Mouse (Mus musculus) MEL (cell line): ENCODE data around the gene Nub1. TPM values are rescaled to one million over a fixed set of nuclear protein-coding genes. Genes with fewer than 3 reads are reported as not detected.

Experiments
- DNase-seq: peaks from one replicate; pipeline ENCODE4 v3.0.0; 2011; ENCODE audit warnings: low read depth, low spot score
- H3K27ac ChIP-seq: 2 replicates; pipeline ENCODE4 v1.5.1; 2012; ENCODE audit warnings: low read depth, mild to moderate bottlenecking, control low read depth, low read length, moderate library complexity; ENCODE audit not compliant: control insufficient read depth
- H3K27me3 ChIP-seq, 2 experiments: fragments of 150-350 bp in 1 of 2; sonication (generic) in 1 of 2; 2 replicates each; pipeline ENCODE4 v1.6.1; 2012; ENCODE audit warnings: low read length in 2 of 2, mild to moderate bottlenecking in 2 of 2, improper control_type of control experiment in 1 of 2, moderate library complexity in 1 of 2; ENCODE audit not compliant: insufficient read depth in 2 of 2, control insufficient read depth in 1 of 2
- H3K36me3 ChIP-seq, 2 experiments: 2 replicates each; pipeline ENCODE4 v1.6.1; 2012 to 2014; ENCODE audit warnings: low read length in 2 of 2, improper control_type of control experiment in 1 of 2, inconsistent platforms in 1 of 2, mild to moderate bottlenecking in 1 of 2; ENCODE audit not compliant: insufficient read depth in 2 of 2, control insufficient read depth in 1 of 2
- H3K4me1 ChIP-seq, 2 experiments: fragments of 150-350 bp in 1 of 2; sonication (generic) in 1 of 2; 2 replicates each; pipeline ENCODE4 v1.6.1; 2012; ENCODE audit warnings: low read length in 2 of 2, improper control_type of control experiment in 1 of 2, mild to moderate bottlenecking in 1 of 2; ENCODE audit not compliant: insufficient read depth in 2 of 2, control insufficient read depth in 1 of 2
- H3K4me3 ChIP-seq, 2 experiments: fragments of 150-350 bp in 1 of 2; sonication (generic) in 1 of 2; 2 replicates each; pipeline ENCODE4 v1.5.1; 2012; ENCODE audit warnings: low read depth in 2 of 2, low read length in 2 of 2, mild to moderate bottlenecking in 2 of 2, moderate library complexity in 2 of 2, control low read depth in 1 of 2, improper control_type of control experiment in 1 of 2; ENCODE audit not compliant: control insufficient read depth in 1 of 2, insufficient read depth in 1 of 2
- H3K79me2 ChIP-seq: 2 replicates; pipeline ENCODE4 v1.6.1; 2012; ENCODE audit warnings: mild to moderate bottlenecking, low read length, moderate library complexity; ENCODE audit not compliant: control insufficient read depth, poor library complexity, insufficient read depth
- H3K9ac ChIP-seq: 2 replicates; pipeline ENCODE4 v1.6.1; 2012; ENCODE audit warnings: low read depth, mild to moderate bottlenecking, control low read depth, low read length, moderate library complexity; ENCODE audit not compliant: control insufficient read depth, poor library complexity, severe bottlenecking
- H3K9me3 ChIP-seq: fragments of 150-350 bp; sonication (generic); replicated peaks from 2 replicates; pipeline ENCODE4 v1.6.1; 2012; ENCODE audit warnings: mild to moderate bottlenecking, low read length, improper control_type of control experiment, moderate library complexity; ENCODE audit not compliant: insufficient read depth
- EP300 ChIP-seq, 2 experiments: IDR thresholded peaks; 2 replicates each; pipeline ENCODE4 v1.6.1; 2011; ENCODE audit warnings: improper control_type of control experiment in 2 of 2, low read length in 2 of 2, low read depth in 1 of 2, mild to moderate bottlenecking in 1 of 2
- GABPA ChIP-seq: IDR thresholded peaks from 2 replicates; pipeline ENCODE4 v1.6.1; 2012; ENCODE audit warnings: low read depth, mild to moderate bottlenecking, inconsistent platforms, low read length, improper control_type of control experiment, moderate library complexity
- GATA1 ChIP-seq: IDR thresholded peaks from 2 replicates; pipeline ENCODE4 v1.6.1; 2011; ENCODE audit warnings: low read depth, low read length, improper control_type of control experiment
- JUND ChIP-seq: IDR thresholded peaks from 2 replicates; pipeline ENCODE4 v1.6.1; 2011; ENCODE audit warnings: low read depth, mild to moderate bottlenecking, improper control_type of control experiment, low read length
- KAT2A ChIP-seq: conservative IDR thresholded peaks from 2 replicates; pipeline ENCODE4 v1.6.1; 2012; ENCODE audit warnings: low read depth, low read length, improper control_type of control experiment, inconsistent platforms
- MAFK ChIP-seq: IDR thresholded peaks from 2 replicates; pipeline ENCODE4 v1.6.1; 2011; ENCODE audit warnings: low read depth, mild to moderate bottlenecking, low read length, improper control_type of control experiment, borderline replicate concordance
- MAX ChIP-seq: IDR thresholded peaks from 2 replicates; pipeline ENCODE4 v1.6.1; 2011; ENCODE audit warnings: low read length, improper control_type of control experiment
- MEF2A ChIP-seq: IDR thresholded peaks from 2 replicates; pipeline ENCODE4 v1.6.1; 2014; ENCODE audit warnings: low read depth, mild to moderate bottlenecking, inconsistent platforms, low read length, improper control_type of control experiment; ENCODE audit not compliant: poor library complexity, insufficient replicate concordance, severe bottlenecking; ENCODE audit errors: extremely low read depth
- MXI1 ChIP-seq: IDR thresholded peaks from 2 replicates; pipeline ENCODE4 v1.6.1; 2011; ENCODE audit warnings: mild to moderate bottlenecking, low read depth, low read length, improper control_type of control experiment
- MYB ChIP-seq: IDR thresholded peaks from 2 replicates; pipeline ENCODE4 v1.6.1; 2011; ENCODE audit warnings: mild to moderate bottlenecking, low read depth, low read length, improper control_type of control experiment
- MYC ChIP-seq: IDR thresholded peaks from 2 replicates; pipeline ENCODE4 v1.6.1; 2011; ENCODE audit warnings: low read depth, mild to moderate bottlenecking, low read length, improper control_type of control experiment, moderate library complexity
- NRF1 ChIP-seq: IDR thresholded peaks from 2 replicates; pipeline ENCODE4 v1.6.1; 2014; ENCODE audit warnings: low read depth, mild to moderate bottlenecking, inconsistent platforms, low read length, improper control_type of control experiment, moderate library complexity; ENCODE audit not compliant: poor library complexity, insufficient read depth, severe bottlenecking
- POLR2A ChIP-seq, 2 experiments: IDR thresholded peaks; 2 replicates each; pipeline ENCODE4 v1.6.1; 2011 to 2012; ENCODE audit warnings: low read length in 2 of 2, mild to moderate bottlenecking in 2 of 2, control low read depth in 1 of 2, improper control_type of control experiment in 1 of 2, low read depth in 1 of 2, moderate library complexity in 1 of 2; ENCODE audit not compliant: control insufficient read depth in 1 of 2, insufficient read depth in 1 of 2, poor library complexity in 1 of 2
- POLR2AphosphoS2 ChIP-seq: IDR thresholded peaks from 2 replicates; pipeline ENCODE4 v1.6.1; 2011; ENCODE audit warnings: low read length, improper control_type of control experiment
- POLR2AphosphoS5 ChIP-seq: IDR thresholded peaks from 2 replicates; pipeline ENCODE4 v1.6.1; 2012; ENCODE audit warnings: low read depth, borderline replicate concordance, mild to moderate bottlenecking, inconsistent platforms, low read length, moderate library complexity, mixed read lengths
- RAD21 ChIP-seq: IDR thresholded peaks from 2 replicates; pipeline ENCODE4 v1.6.1; 2011; ENCODE audit warnings: mild to moderate bottlenecking, low read depth, low read length, improper control_type of control experiment
- SIN3A ChIP-seq: IDR thresholded peaks from 2 replicates; pipeline ENCODE4 v1.6.1; 2012; ENCODE audit warnings: low read length, improper control_type of control experiment, inconsistent platforms
- TAL1 ChIP-seq: IDR thresholded peaks from 2 replicates; pipeline ENCODE4 v1.6.1; 2012; ENCODE audit warnings: mild to moderate bottlenecking, inconsistent platforms, low read length, moderate library complexity, mixed read lengths
- TCF12 ChIP-seq: IDR thresholded peaks from 2 replicates; pipeline ENCODE4 v1.6.1; 2014; ENCODE audit warnings: low read depth, mild to moderate bottlenecking, inconsistent platforms, low read length, improper control_type of control experiment, moderate library complexity
- polyA plus RNA-seq, 2 experiments: library from polyadenylated mRNA; stranded (reverse) in 1 of 2; unstranded in 1 of 2; fragments of >175 nt in 1 of 2; fragments of >200 nt in 1 of 2; gene quantifications; 2 replicates each; pipeline versions ENCODE4 v1.2.1 to v1.2.4; 2012; ENCODE audit warnings: low replicate concordance in 2 of 2, low read depth in 1 of 2; ENCODE audit not compliant: insufficient read length in 2 of 2, insufficient read depth in 1 of 2, missing spikeins in 1 of 2
- total RNA-seq: library from RNA; depleted of rRNA; stranded (reverse); fragments of 300-350 nt; gene quantifications from 2 replicates; pipeline ENCODE4 v1.2.3, GENCODE M21; 2012

Nub1 gene
- total and polyA plus RNA-seq, 3 experiments, result 38.3 to 59.6 TPM; not detected in 1

GRCm38 (mm10) chr5:24733134-24733533 lies 47.8 kb downstream of the Nub1 start:
- Histone ChIP-seq H3K27ac (no peak overlapping the region), H3K9me3 (no peaks in the 10 kb centered on the region), H3K4me3 (no peak overlapping the region), H3K27me3 (peaks cover 2 to 8% of the 10 kb centered on the region in 2 experiments; a peak in 1 of 4 replicates), H3K36me3 (no peaks in the 10 kb centered on the region), H3K9ac (no peak overlapping the region), H3K4me1 (peaks cover 0 to 1% of the 10 kb centered on the region in 2 experiments; a peak in 1 of 4 replicates), H3K79me2 (no peaks in the 10 kb centered on the region)
- TF ChIP-seq GABPA (no peak), POLR2AphosphoS5 (no peak), MXI1 (no peak), EP300 (IDR thresholded peaks at IDR 0.05; ENCODE audit: low read depth in 1 of 2, low read length in 2 of 2) (no peak), MAX (no peak), POLR2AphosphoS2 (no peak), JUND (no peak), TCF12 (no peak), NRF1 (no peak), RAD21 (no peak), MYC (no peak), POLR2A (IDR thresholded peaks at IDR 0.05; ENCODE audit: control insufficient read depth in 1 of 2, insufficient read depth in 1 of 2, low read depth in 1 of 2, low read length in 2 of 2, poor library complexity in 1 of 2) (no peak), MEF2A (no peak), MAFK (no peak), GATA1 (no peak)
- no peak for DNase-seq

DNA sequence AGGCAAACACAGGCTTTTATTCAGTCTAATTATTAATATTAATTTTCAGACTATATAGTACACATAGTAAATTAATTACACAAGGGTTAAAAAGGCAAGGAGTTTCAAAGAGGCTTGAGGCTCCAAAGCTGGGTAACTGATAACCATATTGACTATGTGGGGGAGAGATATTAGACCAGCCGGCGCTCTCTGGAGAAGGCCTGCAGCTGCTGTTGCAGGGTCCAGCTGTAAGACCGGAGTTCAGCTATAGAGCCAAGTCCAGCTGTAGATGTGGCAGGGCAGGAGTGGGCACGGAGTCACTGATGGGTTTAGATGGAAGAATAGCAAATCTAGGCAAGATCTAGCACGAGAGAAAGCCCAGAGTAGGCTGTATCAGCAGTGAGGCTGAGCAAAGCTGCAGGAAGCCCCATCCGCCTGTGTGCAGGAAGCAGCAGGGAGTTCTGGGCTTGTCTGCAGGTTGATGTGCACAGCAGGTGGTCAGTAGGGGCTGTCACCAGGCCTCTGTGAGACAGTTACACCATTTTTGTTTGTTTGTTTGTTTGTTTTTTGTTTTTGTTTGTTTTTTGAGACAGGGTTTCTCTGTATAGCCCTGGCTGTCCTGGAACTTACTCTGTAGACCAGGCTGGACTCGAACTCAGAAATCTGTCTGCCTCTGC lies 48.6 kb downstream of the Nub1 start:
- Histone ChIP-seq H3K79me2 (no peaks in the 10 kb centered on the region), H3K4me1 (no peaks in the 10 kb centered on the region), H3K9me3 (no peaks in the 10 kb centered on the region), H3K4me3 (no peak overlapping the region), H3K27ac (no peak overlapping the region), H3K27me3 (peaks cover 3 to 11% of the 10 kb centered on the region in 2 experiments; a peak in 2 of 4 replicates), H3K36me3 (no peaks in the 10 kb centered on the region), H3K9ac (no peak overlapping the region)
- TF ChIP-seq MYB (no peak), KAT2A (no peak), TAL1 (peak; percentile 35; the same call in 1 of the 2 replicates), SIN3A (no peak)
- DNase-seq, result no peak
